Mouse (Mus musculus): Measurements from ENCODE around the gene Gcnt2.
"Not testable (repeated sequence)": the region's sequence is repeated elsewhere in the genome, so short reads cannot be mapped to it uniquely, and the experiment has no call there.

Gcnt2 gene

DNA sequence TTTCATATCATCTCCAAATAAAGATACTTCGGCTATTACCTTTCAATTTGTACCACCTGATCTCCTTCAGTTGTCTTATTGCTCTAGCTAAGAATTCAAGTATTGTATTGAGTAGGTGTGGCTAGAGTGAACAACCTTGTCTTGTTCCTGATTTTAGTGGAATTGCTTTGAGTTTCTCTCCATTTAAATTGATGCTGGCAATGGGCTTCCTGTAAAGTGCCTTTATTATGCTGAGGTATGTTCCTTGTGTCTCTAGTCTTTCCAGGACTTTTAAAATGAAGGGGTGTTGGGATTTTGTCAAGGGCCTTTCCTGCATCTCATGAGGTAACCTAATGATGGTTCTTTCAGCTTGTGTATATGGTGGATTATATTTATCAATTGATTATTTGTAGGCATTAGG is 83.5 kb downstream of the Gcnt2 start:
- DNase-seq (ENCODE audit: low spot score): no peak

DNA sequence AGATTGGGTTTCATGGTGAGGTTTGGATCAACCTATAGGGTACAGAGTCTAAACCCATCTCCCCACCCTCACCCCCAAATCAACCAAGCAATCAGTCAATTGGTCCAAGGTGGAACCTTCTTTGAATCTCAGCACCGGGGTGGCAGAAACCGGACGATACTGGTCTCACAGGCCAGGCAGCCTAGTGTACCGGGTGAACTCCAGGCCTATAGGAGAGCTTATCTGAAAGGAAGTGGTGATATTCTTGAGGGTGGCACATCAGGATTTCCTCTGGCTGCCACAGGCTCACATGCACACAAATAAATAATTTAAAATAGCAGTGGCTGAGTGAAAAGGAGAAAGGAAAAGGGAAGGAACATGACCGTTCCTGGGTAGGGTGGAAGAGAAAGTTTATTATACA is 84.4 kb downstream of the Gcnt2 start:
- no peak for DNase-seq (ENCODE audit: low spot score)

DNA sequence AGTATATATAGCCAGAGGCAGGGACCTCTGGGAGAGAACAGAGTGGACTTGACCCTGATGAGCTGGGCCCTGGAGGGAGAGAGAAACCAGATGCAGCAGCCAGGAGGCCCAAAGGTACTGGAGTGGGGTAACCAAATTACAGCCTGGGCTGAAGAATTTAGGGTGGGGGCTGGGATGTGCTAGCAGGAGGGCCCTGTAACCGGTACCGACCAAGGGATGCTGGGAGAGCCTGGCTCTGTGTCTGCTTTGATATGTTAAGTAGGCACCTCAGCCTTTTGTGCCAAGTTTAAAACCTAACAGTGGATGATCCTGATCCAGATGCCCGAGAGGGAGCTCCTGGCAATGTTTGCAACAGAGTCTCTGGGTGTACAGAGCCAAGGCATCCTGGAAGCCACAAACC is 84.8 kb downstream of the Gcnt2 start:
- no peak for DNase-seq (ENCODE audit: low spot score)

DNA sequence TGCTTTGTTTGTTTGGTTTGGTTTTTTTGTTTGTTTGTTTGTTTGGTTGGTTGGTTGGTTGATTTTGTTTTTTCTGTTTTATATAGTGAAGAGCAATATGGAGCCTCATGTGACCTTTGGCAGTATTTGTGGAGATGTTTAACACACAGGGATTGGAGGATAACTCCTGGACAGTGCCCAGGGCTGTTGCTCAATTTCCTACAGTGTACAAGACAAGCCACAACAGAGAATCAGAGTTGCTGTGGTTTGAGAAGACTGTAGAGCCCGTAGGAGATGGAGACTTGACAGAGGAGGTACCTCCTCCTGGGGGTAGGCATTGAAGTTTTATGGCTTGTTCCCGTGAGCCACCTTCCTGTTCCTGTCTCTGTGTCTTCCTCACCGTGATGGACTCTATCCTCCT is 87.0 kb downstream of the Gcnt2 start:
- DNase-seq (ENCODE audit: low spot score): no peak

DNA sequence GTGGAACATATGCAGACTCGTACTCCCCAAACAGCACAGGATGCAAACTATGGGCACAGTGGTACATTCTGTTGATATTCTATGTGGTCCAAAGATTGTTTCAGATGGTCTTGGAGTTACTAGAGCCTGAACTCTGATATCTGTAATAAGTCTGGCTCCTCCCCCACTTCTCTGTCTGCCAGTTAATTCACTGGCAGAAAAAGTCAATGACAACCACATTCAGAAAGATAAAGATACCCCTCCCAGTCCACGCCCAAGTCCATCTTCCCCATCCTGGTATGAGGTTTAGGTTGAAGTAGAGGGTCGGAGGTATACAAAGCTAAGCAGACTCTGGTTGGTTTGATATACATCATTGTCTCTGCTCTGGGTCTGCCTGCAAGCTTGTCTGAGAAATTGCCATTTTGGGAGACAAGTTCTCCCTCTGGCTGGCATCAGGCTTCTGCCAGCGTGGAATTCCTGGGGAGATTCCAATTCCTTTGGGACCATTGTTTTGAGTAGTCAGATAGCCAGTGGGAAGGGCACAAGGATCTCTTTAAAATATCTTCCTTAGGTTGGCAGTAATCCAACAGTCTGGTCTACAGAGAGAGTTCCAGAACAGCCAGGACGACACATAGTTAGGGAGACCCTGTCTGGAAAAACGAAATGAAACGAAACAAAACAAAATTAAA is 88.1 kb downstream of the Gcnt2 start:
- DNase-seq (ENCODE audit: low spot score): no peak

DNA sequence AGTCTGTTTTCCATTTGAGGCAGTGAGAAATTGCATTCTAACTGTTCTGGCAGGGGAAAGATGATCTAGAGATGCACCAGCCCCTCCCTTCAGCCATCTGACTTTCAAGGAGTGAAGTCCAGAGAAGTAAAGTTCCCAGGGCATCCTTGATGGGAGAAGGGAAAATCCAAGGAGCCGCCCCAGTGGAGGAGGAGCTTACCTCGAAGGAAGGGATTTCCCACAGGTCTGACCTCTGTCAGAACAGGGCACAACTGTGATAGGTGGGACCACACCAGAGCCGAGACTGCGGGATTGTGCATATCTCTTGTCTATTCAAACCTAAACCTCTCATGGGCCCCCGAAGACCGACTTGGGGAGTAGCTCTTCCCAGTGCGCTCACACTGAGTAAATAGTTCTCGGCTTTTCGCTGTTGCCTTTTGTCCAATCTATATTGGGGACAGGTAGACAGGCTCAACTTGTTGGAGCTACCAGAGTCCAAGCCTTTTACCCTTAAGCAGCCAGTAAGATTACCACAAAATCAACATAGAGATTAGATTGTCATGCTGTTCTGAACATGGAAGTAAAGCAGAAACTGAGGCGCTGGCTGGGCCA is 91.9 kb downstream of the Gcnt2 start:
- DNase-seq (ENCODE audit: low spot score): no peak

DNA sequence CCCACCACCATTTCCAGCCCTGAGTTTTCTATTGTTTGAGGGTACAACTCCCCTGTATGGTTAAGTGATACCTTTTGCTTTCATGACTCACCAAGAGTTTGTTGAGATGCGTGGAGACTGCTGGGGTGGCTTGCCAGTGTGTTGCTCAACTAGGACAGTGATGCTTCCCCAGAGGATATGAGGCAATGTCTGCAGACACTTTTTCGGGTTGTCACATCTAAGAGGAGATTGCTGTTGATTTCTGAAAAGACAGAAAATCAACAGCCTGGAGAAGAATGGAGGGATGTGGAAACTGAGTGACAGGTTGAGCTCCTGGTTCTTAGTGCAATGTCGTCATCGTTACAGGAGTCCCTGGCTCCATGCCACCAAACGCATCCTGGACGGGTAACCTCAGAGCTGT is 93.7 kb downstream of the Gcnt2 start:
- no peak for DNase-seq (ENCODE audit: low spot score)

DNA sequence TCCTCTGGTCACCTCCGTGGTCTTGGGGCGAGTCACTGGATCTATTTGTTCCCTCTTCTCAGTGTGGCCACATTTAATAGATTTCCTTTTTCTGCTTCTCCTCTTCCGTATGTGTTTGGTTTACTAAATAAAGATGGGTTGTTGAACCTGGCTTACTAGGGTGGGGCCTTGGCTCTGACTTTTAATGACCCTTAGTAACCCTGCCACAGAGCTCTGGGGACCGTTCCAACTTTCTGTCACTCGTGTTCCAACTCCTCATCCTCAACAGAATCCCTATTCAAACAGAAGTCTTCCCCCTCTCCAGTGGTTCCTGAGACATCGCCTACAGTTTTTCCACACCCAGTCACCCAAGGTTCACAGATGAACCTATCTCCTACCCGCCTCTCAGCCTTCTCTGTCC is 96.2 kb downstream of the Gcnt2 start:
- no peak for DNase-seq (ENCODE audit: low spot score)

DNA sequence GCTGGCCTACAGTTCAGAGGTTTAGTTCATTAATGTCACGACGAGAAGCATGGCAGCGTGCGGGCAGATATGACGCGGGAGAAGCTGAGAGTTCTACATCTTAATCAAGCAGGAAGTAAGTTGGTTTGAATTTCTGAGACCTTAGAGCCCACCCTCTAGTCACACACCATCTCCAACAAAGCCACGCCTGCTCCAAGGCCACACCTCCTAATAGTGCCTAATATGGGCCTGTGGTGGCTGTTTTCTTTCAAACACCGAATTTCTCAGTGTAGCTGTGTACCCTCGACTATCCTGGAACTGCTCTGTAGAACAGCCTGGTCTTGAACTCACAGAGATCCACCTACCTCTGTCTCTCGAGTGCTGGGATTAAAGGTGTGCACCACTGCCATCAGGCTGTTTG is 108.1 kb downstream of the Gcnt2 start:
- DNase-seq (ENCODE audit: low spot score): no peak

DNA sequence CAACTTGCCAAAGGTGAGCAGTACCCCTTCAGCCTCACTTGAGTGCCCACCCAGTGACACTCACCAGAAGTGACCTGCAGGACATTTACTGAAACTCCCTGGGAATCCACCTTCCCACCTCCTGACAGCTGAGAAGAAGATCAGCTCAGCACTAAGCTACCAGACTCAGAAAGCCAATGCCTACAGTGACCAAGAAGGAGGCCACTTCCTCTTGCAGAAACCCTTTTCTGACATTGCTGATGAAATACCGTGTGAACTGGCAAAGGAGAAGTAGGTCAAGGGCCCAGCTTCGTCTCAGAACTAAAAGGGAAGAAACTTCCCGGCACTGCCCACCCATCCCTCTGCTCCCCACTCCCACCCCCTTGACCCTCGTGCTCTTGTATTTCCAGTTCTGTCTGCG is 109.0 kb downstream of the Gcnt2 start:
- no peak for DNase-seq (ENCODE audit: low spot score)

DNA sequence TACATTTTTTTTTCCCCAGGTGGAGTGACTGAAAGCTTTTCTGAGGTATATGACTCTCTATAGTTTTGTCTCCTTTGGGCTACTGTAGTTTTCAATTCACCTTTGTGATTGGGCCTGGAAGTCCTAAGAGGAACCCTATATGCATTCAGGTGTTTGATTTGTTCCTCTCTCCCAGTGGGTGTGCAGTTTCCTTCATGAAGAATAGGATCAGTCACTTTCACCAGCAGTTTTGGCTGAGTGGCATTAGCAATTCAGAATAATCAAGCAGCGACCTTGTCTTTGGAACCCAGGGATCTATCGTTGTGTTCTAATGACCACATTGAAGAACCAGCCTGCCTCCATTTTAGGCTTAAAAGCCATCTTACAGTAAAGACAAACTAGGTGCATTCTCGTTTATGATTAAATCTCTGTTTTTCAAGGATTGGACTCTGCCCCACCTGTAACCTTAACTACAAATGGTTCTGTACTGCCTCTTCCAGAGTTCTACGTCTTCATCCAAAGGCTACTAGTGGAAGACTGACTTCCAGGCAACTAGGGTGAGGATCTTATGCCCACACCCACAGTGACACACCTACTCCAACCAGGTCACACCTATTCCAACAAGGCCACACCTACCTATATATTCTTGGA is 110.3 kb downstream of the Gcnt2 start:
- no peak for DNase-seq (ENCODE audit: low spot score)

DNA sequence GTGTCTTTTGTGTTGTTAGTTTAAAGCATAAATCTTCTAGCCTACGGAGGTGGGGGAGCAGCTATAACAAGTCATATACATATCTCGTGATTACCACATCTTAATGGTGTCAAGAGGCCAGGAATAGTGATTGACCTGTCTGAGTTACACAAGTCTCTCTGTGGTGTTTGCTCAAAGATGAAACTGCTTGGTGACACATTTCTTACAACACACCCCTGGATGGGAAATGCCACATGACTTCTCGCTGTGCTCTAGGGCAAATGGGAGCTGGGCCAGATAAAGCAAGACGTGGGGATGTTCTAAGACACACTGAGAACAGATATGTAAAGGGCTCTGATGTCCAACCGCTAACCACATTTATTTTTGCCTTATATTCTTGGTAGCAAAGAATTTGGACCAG is 111.7 kb downstream of the Gcnt2 start:
- no peak for DNase-seq (ENCODE audit: low spot score)

DNA sequence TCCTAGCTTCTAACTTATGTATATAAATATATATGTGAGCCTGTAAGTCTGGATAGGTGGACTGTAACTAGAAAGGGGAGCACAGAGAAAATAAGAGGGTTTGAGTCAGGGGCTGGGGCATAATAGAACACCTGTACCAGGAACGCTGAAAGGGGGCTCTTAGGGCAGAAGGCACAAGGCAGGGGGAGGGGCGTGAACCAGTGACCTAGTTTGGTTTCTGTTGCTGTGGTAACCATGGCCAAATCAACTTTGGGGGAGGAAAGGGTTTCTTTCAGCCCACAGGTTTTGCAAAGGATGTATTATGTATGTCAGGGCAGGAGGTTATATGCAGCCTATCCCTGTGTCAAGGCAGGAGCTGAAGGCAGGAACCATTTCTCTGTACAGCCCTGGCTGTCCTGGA is 112.3 kb downstream of the Gcnt2 start:
- DNase-seq (ENCODE audit: low spot score): no peak

DNA sequence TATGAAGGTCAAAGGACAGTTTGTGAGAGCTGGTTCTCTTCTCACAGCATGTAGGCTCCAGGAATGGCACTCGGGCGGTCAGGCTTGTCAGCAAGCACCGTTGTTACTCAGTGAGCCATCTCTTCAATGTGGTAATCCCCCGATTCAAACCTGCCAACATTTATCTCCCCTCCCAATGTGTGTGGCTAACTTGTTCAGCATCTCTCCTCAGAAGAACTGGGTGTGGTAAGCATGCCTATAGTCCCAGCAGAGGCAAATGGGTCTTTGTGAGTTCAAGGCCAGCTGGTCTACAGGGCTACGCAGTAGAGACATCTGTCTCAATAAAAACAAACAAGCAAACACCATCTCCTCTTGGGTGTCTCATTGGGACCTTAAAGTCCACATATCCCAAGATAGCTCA is 113.4 kb downstream of the Gcnt2 start:
- DNase-seq (ENCODE audit: low spot score): no peak

DNA sequence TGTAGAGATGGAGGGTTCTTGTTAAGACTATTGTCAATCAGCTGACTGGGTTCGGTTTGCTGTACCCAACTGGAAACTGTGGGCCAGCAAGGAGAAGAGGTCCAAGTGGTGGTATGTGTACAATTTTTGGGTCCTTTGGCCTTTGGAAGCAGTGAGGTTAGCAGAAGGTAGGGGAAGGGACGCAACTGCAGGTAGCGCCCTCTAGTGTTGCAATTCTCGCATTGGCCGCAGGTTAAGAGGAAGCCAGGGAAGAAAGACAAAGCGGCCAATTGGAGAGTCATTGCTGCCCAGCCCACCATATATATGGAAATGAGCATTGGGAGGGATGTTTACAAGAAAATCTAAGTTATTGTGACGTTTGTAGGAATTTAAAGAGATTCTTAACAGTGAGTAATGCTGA is 118.1 kb downstream of the Gcnt2 start:
- no peak for DNase-seq (ENCODE audit: low spot score)

DNA sequence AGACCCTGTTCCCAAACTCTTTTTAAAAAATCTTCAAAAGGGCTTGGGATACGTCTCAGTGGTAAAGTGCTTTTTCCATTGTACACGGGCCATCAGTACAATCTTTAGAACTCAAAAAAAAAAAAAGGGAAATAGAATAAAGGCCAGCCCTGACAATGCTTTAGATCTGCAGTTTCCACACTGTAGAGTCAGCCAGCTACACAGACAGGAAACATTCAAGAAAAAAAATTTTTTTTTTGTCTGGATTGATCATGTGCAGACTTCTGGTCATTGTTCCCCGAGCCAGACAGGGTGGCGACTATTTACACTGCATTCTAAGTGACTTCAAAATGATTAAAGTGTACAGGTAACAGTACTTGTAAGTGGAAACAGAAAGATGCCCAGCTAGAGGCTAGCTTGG is 119.1 kb downstream of the Gcnt2 start:
- DNase-seq (ENCODE audit: low spot score): no peak

DNA sequence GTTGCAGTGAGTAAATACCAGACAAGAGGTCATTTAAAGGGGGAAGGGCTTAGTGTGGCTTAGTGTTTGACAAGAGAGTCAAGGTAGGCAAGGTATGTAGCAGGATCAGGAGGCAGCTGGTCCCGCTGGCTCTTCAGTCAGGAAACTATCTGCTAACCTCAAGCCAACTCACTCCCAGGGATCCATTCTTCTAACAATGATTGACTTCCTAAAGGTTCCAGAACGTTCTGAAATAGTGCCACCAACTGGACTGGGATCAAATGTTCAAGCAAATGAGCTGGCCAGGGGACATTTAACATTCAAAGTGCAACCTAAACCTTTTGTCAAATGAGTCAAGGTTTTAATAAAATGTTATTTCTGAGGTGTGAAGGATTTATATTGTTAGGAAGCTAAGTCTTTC is 119.8 kb downstream of the Gcnt2 start:
- DNase-seq (ENCODE audit: low spot score): no peak

DNA sequence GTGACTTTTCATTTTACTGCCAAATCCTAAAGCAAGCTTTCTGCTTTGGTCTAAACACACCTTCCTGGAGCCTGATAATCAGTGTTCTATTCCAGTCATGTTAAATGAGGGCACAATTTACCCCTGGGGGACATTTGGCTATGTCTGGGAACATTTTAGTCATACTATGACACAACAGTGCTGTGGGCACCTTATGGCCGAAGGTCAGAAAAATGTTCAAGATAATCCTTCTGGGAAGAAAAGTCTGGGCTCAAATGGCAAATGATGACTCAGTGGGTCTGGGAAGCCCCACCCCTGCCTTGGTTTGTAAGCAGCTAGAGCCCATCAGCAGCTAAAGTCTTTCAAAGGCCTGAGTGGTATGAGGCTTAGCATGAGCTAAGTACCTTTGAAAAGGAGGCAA is 123.2 kb downstream of the Gcnt2 start:
- DNase-seq (ENCODE audit: low spot score): no peak

DNA sequence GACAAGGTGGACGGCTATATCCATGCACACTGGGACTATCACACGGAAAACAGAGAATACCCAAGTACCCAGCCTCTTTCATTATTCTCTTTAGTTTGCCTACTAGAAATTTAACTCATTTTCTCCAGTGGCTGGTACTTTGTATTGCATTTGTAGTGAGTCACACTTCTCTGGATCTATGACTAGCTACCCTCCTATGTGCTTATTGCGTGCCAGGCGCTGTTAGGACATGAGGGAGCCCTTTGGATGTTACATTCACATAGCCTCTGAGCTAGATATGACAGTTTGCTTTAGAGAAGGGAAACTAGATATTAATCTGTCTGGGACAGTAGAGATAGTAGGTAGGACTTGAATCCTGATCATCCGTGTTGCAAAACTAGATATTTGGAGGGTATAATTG is 126.5 kb downstream of the Gcnt2 start:
- DNase-seq (ENCODE audit: low spot score): no peak

DNA sequence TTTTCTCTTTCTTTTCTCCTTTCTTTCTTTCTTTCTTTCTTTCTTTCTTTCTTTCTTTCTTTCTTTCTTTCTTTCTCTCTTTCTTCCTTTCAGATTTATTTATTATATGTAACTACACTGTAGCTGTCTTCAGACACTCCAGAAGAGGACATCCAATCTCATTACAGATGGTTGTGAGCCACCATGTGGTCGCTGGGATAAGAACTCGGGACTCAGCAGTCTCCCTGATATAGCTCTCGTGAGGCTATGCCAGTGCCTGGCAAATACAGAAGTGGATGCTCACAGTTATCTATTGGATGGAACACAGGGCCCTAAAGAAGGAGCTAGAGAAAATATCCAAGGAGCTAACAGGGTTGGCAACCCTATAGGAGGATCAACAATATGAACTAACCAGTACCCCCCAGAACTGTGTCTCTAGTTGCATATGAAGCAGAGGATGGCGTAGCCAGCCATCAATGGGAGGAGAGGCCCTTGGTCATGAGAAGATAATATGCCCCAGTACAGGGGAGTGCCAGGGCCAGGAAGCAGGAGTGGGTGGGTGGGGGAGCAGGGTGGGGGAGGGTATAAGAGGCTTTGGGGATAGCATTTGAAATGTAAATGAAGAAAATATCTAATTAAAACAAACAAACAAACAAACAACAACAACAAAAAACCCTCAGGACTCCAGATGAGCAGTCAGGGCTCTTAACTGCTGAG is 128.2 kb downstream of the Gcnt2 start:
- peak; percentile 68 for DNase-seq (ENCODE audit: low spot score)

DNA sequence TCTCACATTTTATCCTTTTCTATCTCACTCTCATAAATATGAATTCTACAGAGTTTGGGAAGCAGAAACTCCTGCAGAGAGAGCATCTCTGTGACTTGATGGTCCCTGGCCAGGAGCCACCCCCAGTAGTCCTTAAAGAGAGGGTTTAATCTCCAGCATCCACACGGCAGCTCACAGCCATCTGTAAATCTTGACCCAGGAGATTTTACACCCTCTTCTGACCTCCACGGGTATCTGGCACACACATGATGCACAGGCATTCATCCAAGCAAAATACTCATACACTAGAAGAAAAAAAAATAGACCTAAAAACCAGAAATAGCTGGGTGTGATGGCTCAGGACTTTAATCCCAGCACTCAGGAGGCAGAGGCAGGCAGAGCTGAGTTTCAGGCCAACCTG is 128.9 kb downstream of the Gcnt2 start:
- DNase-seq (ENCODE audit: low spot score): no peak

DNA sequence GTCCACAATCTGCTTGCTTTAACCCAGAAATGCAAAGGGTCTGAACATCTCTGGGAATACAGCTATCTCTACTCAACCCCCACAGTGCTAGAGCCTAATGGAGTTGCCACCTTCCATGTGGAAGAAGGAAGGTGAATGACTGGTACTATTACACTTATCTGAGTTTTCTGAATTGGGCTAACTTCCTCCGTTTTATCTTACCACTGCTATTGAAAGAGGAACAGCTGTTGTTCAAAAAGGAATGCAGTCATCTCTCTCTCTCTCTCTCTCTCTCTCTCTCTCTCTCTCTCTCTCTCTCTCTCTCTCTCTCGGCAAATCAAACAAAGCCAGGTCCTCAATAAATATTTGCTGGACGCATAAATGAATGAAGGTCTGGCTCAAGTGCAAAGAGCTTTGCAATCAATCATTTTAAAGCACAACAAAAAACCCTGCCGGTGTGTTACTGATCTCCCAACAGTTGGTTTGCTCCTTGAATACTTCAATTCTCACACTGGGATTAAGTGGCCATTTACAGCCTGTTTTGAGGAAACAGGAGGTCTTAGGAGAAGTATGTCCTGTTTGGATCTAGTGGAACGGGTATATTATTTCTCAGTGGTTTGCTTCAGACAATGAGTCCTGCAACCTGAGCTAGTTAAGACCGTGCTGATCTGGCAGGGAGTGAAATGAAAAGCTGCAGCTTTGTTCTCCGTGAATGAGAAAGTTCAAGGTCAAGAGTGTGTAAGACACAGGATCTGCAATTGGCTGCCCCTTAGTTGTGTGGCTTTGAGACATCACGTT is 135.1 kb downstream of the Gcnt2 start:
- no peak for DNase-seq (ENCODE audit: low spot score)

DNA sequence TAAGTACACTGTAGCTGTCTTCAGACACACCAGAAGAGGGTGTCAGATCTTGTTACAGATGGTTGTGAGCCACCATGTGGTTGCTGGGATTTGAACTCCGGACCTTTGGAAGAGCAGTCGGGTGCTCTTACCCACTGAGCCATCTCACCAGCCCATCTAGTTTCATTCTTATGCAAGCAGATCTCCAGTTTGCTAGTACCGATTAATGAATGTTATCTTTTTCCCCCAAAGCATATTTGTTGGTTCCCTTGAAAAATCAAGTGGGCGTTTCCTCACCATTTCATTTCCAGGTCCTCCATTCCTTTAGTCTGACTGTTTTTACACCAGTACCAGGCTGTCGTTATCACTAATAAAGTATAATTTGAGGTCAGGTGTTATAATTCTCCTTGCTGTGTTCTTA is 139.0 kb downstream of the Gcnt2 start:
- DNase-seq (ENCODE audit: low spot score): not testable (repeated sequence)

Data from c-Kit-positive CD71-positive TER-119-positive erythroid progenitor cells, embryonic 14.5 days (primary cell).